Mouse (Mus musculus): Measurements from ENCODE around the gene Utp14a. TPM values are rescaled to one million over a fixed set of nuclear protein-coding genes. Genes with fewer than 3 reads are reported as not detected.

Gene Utp14a
- polyA plus RNA-seq, 1 experiment from 2014 or later = 8.8 TPM

GRCm38 (mm10) chrX:48288008-48288407 lies 31.3 kb downstream of the Utp14a start:
- WGBS = 63% methylated on average over 4 of the region's 4 CpGs
- Histone ChIP-seq H3K4me1 (ENCODE audit: control insufficient read depth, insufficient read depth, low read length) (no peaks in the 10 kb centered on the region), H3K9me3 (replicated peaks; ENCODE audit: control insufficient read depth, low read length) (no peaks in the 10 kb centered on the region), H3K36me3 (ENCODE audit: control insufficient read depth, insufficient read depth) (no peaks in the 10 kb centered on the region), H3K4me3 (ENCODE audit: low read length) (no peak overlapping the region), H3K27me3 (ENCODE audit: control insufficient read depth, insufficient read depth, low read length) (no peaks in the 10 kb centered on the region), H3K9ac (ENCODE audit: low read length) (no peak overlapping the region), H3K4me2 (ENCODE audit: low read depth, low read length) (no peak overlapping the region), H3K27ac (ENCODE audit: low read length) (no peak overlapping the region)
- ATAC-seq (replicated peaks; ENCODE audit: extremely low read depth, insufficient read depth, low FRiP score) = no peak

- 24% methylated on average over 3 of the region's 3 CpGs for WGBS
- no peak overlapping the region for H3K27ac ChIP-seq (ENCODE audit: low read length)
- no peaks in the 10 kb centered on the region for H3K36me3 ChIP-seq (ENCODE audit: control insufficient read depth, insufficient read depth)
- H3K9ac ChIP-seq (ENCODE audit: low read length) = no peak overlapping the region
- no peak overlapping the region for H3K4me3 ChIP-seq (ENCODE audit: low read length)
- ATAC-seq (replicated peaks; ENCODE audit: extremely low read depth, insufficient read depth, low FRiP score) = no peak
- no peaks in the 10 kb centered on the region for H3K27me3 ChIP-seq (ENCODE audit: control insufficient read depth, insufficient read depth, low read length)
- no peaks in the 10 kb centered on the region for H3K4me1 ChIP-seq (ENCODE audit: control insufficient read depth, insufficient read depth, low read length)
- no peak overlapping the region for H3K4me2 ChIP-seq (ENCODE audit: low read depth, low read length)
- H3K9me3 ChIP-seq (replicated peaks; ENCODE audit: control insufficient read depth, low read length) = no peaks in the 10 kb centered on the region
Observed at GRCm38 (mm10) chrX:48291413-48291812, 34.8 kb downstream of the Utp14a start.

GRCm38 (mm10) chrX:48305356-48305755 lies 48.7 kb downstream of the Utp14a start:
- Histone ChIP-seq H3K36me3 (ENCODE audit: control insufficient read depth, insufficient read depth) (no peaks in the 10 kb centered on the region), H3K4me3 (ENCODE audit: low read length) (no peak overlapping the region), H3K4me1 (ENCODE audit: control insufficient read depth, insufficient read depth, low read length) (no peaks in the 10 kb centered on the region), H3K9me3 (replicated peaks; ENCODE audit: control insufficient read depth, low read length) (no peaks in the 10 kb centered on the region), H3K9ac (ENCODE audit: low read length) (no peak overlapping the region), H3K4me2 (ENCODE audit: low read depth, low read length) (no peak overlapping the region), H3K27ac (ENCODE audit: low read length) (no peak overlapping the region), H3K27me3 (ENCODE audit: control insufficient read depth, insufficient read depth, low read length) (no peaks in the 10 kb centered on the region)
- no peak for ATAC-seq (replicated peaks; ENCODE audit: extremely low read depth, insufficient read depth, low FRiP score)
- 79% methylated on average over 4 of the region's 4 CpGs for WGBS

GRCm38 (mm10) chrX:48310706-48311517 lies 54.2 kb downstream of the Utp14a start:
- H3K4me2 ChIP-seq (ENCODE audit: low read depth, low read length) = peak overlapping the region; percentile 70
- peak overlapping the region; percentile 39 for H3K4me3 ChIP-seq (ENCODE audit: low read length)
- peaks cover 4% of the 10 kb centered on the region; the same call in 1 of the 2 replicates for H3K4me1 ChIP-seq (ENCODE audit: control insufficient read depth, insufficient read depth, low read length)
- no peaks in the 10 kb centered on the region for H3K27me3 ChIP-seq (ENCODE audit: control insufficient read depth, insufficient read depth, low read length)
- H3K27ac ChIP-seq (ENCODE audit: low read length) = no peak overlapping the region
- WGBS = 22% methylated on average over 26 of the region's 26 CpGs
- no peak for ATAC-seq (replicated peaks; ENCODE audit: extremely low read depth, insufficient read depth, low FRiP score)
- H3K9ac ChIP-seq (ENCODE audit: low read length) = peak overlapping the region; percentile 64
- no peaks in the 10 kb centered on the region for H3K9me3 ChIP-seq (replicated peaks; ENCODE audit: control insufficient read depth, low read length)
- H3K36me3 ChIP-seq (ENCODE audit: control insufficient read depth, insufficient read depth) = no peaks in the 10 kb centered on the region

GRCm38 (mm10) chrX:48311727-48312126 lies 55.1 kb downstream of the Utp14a start:
- Histone ChIP-seq H3K4me2 (ENCODE audit: low read depth, low read length) (no peak overlapping the region), H3K9me3 (replicated peaks; ENCODE audit: control insufficient read depth, low read length) (no peaks in the 10 kb centered on the region), H3K27ac (ENCODE audit: low read length) (no peak overlapping the region), H3K9ac (ENCODE audit: low read length) (no peak overlapping the region), H3K4me3 (ENCODE audit: low read length) (no peak overlapping the region), H3K36me3 (ENCODE audit: control insufficient read depth, insufficient read depth) (no peaks in the 10 kb centered on the region), H3K4me1 (ENCODE audit: control insufficient read depth, insufficient read depth, low read length) (peaks cover 4% of the 10 kb centered on the region; the same call in 1 of the 2 replicates), H3K27me3 (ENCODE audit: control insufficient read depth, insufficient read depth, low read length) (no peaks in the 10 kb centered on the region)
- no peak for ATAC-seq (replicated peaks; ENCODE audit: extremely low read depth, insufficient read depth, low FRiP score)
- WGBS = 76% methylated on average over 5 of the region's 5 CpGs

- WGBS = 7% methylated on average over 32 of the region's 33 CpGs
- no peaks in the 10 kb centered on the region for H3K9me3 ChIP-seq (replicated peaks; ENCODE audit: control insufficient read depth, low read length)
Observed at GRCm38 (mm10) chrX:48314530-48315079, 57.9 kb downstream of the Utp14a start.

GRCm38 (mm10) chrX:48317444-48317843 lies 60.8 kb downstream of the Utp14a start:
- Histone ChIP-seq H3K4me1 (ENCODE audit: control insufficient read depth, insufficient read depth, low read length) (peaks cover 2% of the 10 kb centered on the region; the same call in 1 of the 2 replicates), H3K9ac (ENCODE audit: low read length) (no peak overlapping the region), H3K4me2 (ENCODE audit: low read depth, low read length) (no peak overlapping the region), H3K27ac (ENCODE audit: low read length) (no peak overlapping the region), H3K9me3 (replicated peaks; ENCODE audit: control insufficient read depth, low read length) (no peaks in the 10 kb centered on the region), H3K4me3 (ENCODE audit: low read length) (no peak overlapping the region), H3K36me3 (ENCODE audit: control insufficient read depth, insufficient read depth) (no peaks in the 10 kb centered on the region), H3K27me3 (ENCODE audit: control insufficient read depth, insufficient read depth, low read length) (no peaks in the 10 kb centered on the region)
- ATAC-seq (replicated peaks; ENCODE audit: extremely low read depth, insufficient read depth, low FRiP score) = no peak
- 45% methylated on average over 3 of the region's 3 CpGs for WGBS

More at GRCm38 (mm10) chrX:48314530-48315079, 57.9 kb downstream of the Utp14a start:
- H3K9ac ChIP-seq (ENCODE audit: low read length) = peak overlapping the region; percentile 70
- H3K27me3 ChIP-seq (ENCODE audit: control insufficient read depth, insufficient read depth, low read length) = no peaks in the 10 kb centered on the region
- H3K4me3 ChIP-seq (ENCODE audit: low read length) = peak overlapping the region; percentile 56
- peak overlapping the region; percentile 68 for H3K4me2 ChIP-seq (ENCODE audit: low read depth, low read length)
- no peak overlapping the region; the same call in 1 of the 2 replicates for H3K27ac ChIP-seq (ENCODE audit: low read length)
- H3K36me3 ChIP-seq (ENCODE audit: control insufficient read depth, insufficient read depth) = no peaks in the 10 kb centered on the region
- peak; percentile 84 for ATAC-seq (replicated peaks; ENCODE audit: extremely low read depth, insufficient read depth, low FRiP score)
- H3K4me1 ChIP-seq (ENCODE audit: control insufficient read depth, insufficient read depth, low read length) = peaks cover 4% of the 10 kb centered on the region; the same call in 1 of the 2 replicates

GRCm38 (mm10) chrX:48318194-48318593 lies 61.5 kb downstream of the Utp14a start:
- Histone ChIP-seq H3K27ac (ENCODE audit: low read length) (no peak overlapping the region), H3K9ac (ENCODE audit: low read length) (no peak overlapping the region), H3K36me3 (ENCODE audit: control insufficient read depth, insufficient read depth) (no peaks in the 10 kb centered on the region), H3K4me2 (ENCODE audit: low read depth, low read length) (no peak overlapping the region), H3K27me3 (ENCODE audit: control insufficient read depth, insufficient read depth, low read length) (no peaks in the 10 kb centered on the region), H3K9me3 (replicated peaks; ENCODE audit: control insufficient read depth, low read length) (no peaks in the 10 kb centered on the region), H3K4me1 (ENCODE audit: control insufficient read depth, insufficient read depth, low read length) (peaks cover 2% of the 10 kb centered on the region; the same call in 1 of the 2 replicates), H3K4me3 (ENCODE audit: low read length) (no peak overlapping the region)
- 24% methylated on average over 9 of the region's 9 CpGs for WGBS
- ATAC-seq (replicated peaks; ENCODE audit: extremely low read depth, insufficient read depth, low FRiP score) = no peak

Measured in heart, embryonic 16.5 days (tissue).